ENCODE assay signal across 2 mouse cellular contexts in the genomic region with DNA sequence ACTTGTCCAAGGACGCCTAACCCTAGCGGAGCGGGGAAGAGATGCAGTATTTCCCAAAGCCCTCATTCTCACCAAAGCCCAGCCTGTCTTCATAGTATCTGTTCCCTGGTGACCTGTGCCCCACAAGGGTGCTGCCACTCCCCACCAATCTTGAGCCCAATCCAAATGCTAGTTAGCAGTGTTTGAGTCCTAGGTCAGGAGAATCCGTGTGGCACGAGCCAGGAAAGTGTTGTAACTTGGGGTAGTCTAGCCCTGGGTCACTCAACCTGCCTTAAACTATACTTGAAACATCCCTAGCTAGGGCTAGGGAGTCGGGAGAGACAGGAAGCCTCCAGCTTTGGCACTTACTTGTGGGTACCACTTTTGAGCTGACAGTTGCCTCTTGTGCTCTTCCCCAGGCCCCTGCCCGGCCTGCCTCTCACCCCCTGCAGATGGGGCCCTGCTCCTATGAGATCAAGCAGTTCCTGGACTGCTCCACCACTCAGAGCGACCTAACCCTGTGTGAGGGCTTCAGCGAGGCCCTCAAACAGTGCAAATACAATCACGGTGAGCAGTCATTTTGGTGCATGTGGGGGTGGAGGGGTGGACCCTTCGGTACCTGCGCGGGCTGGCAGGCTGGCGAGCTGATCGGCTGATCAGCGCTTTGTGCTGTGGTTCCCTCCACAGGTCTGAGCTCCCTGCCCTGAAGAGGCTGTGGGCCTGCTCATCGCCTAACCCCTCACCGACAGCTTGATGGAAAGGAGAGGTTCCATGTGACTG.
TF ChIP-seq lines count a peak whose summit lies in the region.

No protein-coding gene starts in this region.

TF ChIP-seq in C2C12, 6 proteins besides CTCF, POLR2A, EP300 and RAD21:
- no peak for TF ChIP-seq MAX (IDR thresholded peaks at IDR 0.05)
- no peak for TF ChIP-seq FOSL1 (IDR thresholded peaks at IDR 0.05; ENCODE audit: insufficient read depth, low read length, poor library complexity, severe bottlenecking)
- no peak for TF ChIP-seq CEBPB (IDR thresholded peaks at IDR 0.05; ENCODE audit: low read depth)
- TF ChIP-seq MYOG (IDR thresholded peaks at IDR 0.05; ENCODE audit: control insufficient read depth, extremely low read depth, insufficient read length): no peak
- TF ChIP-seq USF1 (IDR thresholded peaks at IDR 0.05; ENCODE audit: low read depth): no peak
- no peak for TF ChIP-seq MYOD1 (IDR thresholded peaks at IDR 0.05; ENCODE audit: control insufficient read depth, insufficient read length, low read depth)

TF ChIP-seq in MEL, 35 proteins besides CTCF, POLR2A, EP300 and RAD21:
- no peak for TF ChIP-seq RCOR1 (IDR thresholded peaks at IDR 0.05; ENCODE audit: low read depth, low read length)
- TF ChIP-seq POLR2AphosphoS2 (IDR thresholded peaks at IDR 0.05; ENCODE audit: low read length): 0 out of 2 replicates have a peak, but pooled peaks have one; percentile 15
